Mouse (Mus musculus) olfactory bulb, adult 2 months (tissue): ENCODE results near the gene Grin3b.

Source experiments
- CTCF ChIP-seq: fragments of 200-500 bp; IDR thresholded peaks from 2 replicates; pipeline ENCODE4 v1.5.1; 2012; ENCODE audit warnings: low read depth, mild to moderate bottlenecking, low read length, moderate library complexity; ENCODE audit not compliant: insufficient read depth
- POLR2A ChIP-seq: fragments of 200-500 bp; IDR thresholded peaks from 2 replicates; pipeline ENCODE4 v1.6.1; 2012; ENCODE audit warnings: mild to moderate bottlenecking, low read depth, low read length, moderate library complexity; ENCODE audit not compliant: insufficient read depth

GRCm38 (mm10) chr10:79933861-79934260 is 36.7 kb upstream of the Grin3b start:
- no peak for TF ChIP-seq CTCF
- TF ChIP-seq POLR2A, result no peak
